Mouse (Mus musculus): ENCODE data around the gene Tbc1d2.
"Not testable (repeated sequence)": the region's sequence is repeated elsewhere in the genome, so short reads cannot be mapped to it uniquely, and the experiment has no call there.

The Tbc1d2 gene

GRCm38 (mm10) chr4:46642924-46643675 lies 6.9 kb downstream of the Tbc1d2 start:
- no peak for DNase-seq (ENCODE audit: low read depth)

- DNase-seq (ENCODE audit: low read depth): peak; percentile 50
These were observed 8.7 kb downstream of the Tbc1d2 start for GRCm38 (mm10) chr4:46641283-46641682.

GRCm38 (mm10) chr4:46639866-46640265 lies 10.1 kb downstream of the Tbc1d2 start:
- DNase-seq (ENCODE audit: low read depth): no peak

GRCm38 (mm10) chr4:46637250-46637649 lies 12.8 kb downstream of the Tbc1d2 start:
- DNase-seq (ENCODE audit: low read depth): not testable (repeated sequence)

- DNase-seq (ENCODE audit: low read depth): peak; percentile 60
These were observed 14.1 kb downstream of the Tbc1d2 start for GRCm38 (mm10) chr4:46635702-46636430.

- peak; percentile 77 for DNase-seq (ENCODE audit: low read depth)
These were observed 15.1 kb downstream of the Tbc1d2 start for GRCm38 (mm10) chr4:46634881-46635280.

GRCm38 (mm10) chr4:46633565-46633964 lies 16.4 kb downstream of the Tbc1d2 start:
- peak; percentile 38 for DNase-seq (ENCODE audit: low read depth)

- peak; percentile 44 for DNase-seq (ENCODE audit: low read depth)
These were observed 17.5 kb downstream of the Tbc1d2 start for GRCm38 (mm10) chr4:46632465-46632864.

GRCm38 (mm10) chr4:46630390-46630789 lies 19.6 kb downstream of the Tbc1d2 start:
- peak; percentile 70 for DNase-seq (ENCODE audit: low read depth)

- no peak for DNase-seq (ENCODE audit: low read depth)
These were observed 21.1 kb downstream of the Tbc1d2 start for GRCm38 (mm10) chr4:46628873-46629272.

- no peak for DNase-seq (ENCODE audit: low read depth)
These were observed 21.9 kb downstream of the Tbc1d2 start for GRCm38 (mm10) chr4:46628081-46628480.

GRCm38 (mm10) chr4:46625101-46625500 lies 24.9 kb downstream of the Tbc1d2 start:
- DNase-seq (ENCODE audit: low read depth): no peak

- no peak for DNase-seq (ENCODE audit: low read depth)
These were observed 27.0 kb downstream of the Tbc1d2 start for GRCm38 (mm10) chr4:46623007-46623406.

- no peak for DNase-seq (ENCODE audit: low read depth)
These were observed 29.1 kb downstream of the Tbc1d2 start for GRCm38 (mm10) chr4:46620946-46621345.

GRCm38 (mm10) chr4:46620330-46620729 lies 29.7 kb downstream of the Tbc1d2 start:
- DNase-seq (ENCODE audit: low read depth): no peak

GRCm38 (mm10) chr4:46618196-46618817 lies 31.7 kb downstream of the Tbc1d2 start:
- peak; percentile 67 for DNase-seq (ENCODE audit: low read depth)

- DNase-seq (ENCODE audit: low read depth): peak; percentile 57
These were observed 32.6 kb downstream of the Tbc1d2 start for GRCm38 (mm10) chr4:46617408-46617807.

- no peak for DNase-seq (ENCODE audit: low read depth)
These were observed 35.4 kb downstream of the Tbc1d2 start for GRCm38 (mm10) chr4:46614641-46615040.

GRCm38 (mm10) chr4:46613618-46614017 lies 36.4 kb downstream of the Tbc1d2 start:
- DNase-seq (ENCODE audit: low read depth): no peak

GRCm38 (mm10) chr4:46611181-46611580 lies 38.8 kb downstream of the Tbc1d2 start:
- DNase-seq (ENCODE audit: low read depth): peak; percentile 95

GRCm38 (mm10) chr4:46607601-46608000 lies 42.4 kb downstream of the Tbc1d2 start:
- DNase-seq (ENCODE audit: low read depth): no peak

- DNase-seq (ENCODE audit: low read depth): no peak
These were observed 44.6 kb downstream of the Tbc1d2 start for GRCm38 (mm10) chr4:46605451-46605850.

GRCm38 (mm10) chr4:46602704-46603103 lies 47.3 kb downstream of the Tbc1d2 start:
- no peak for DNase-seq (ENCODE audit: low read depth)

Data from induced T-regulatory cell, adult 2 months (primary cell).